Mouse (Mus musculus) layer of hippocampus, postnatal 25 days (tissue): ENCODE results near the gene Fam117b. TPM values are rescaled to one million over a fixed set of nuclear protein-coding genes. Genes with fewer than 3 reads are reported as not detected.

Experiments
- DNase-seq, 2 experiments: peaks; one replicate each; pipeline ENCODE4 v3.0.0; 2022; ENCODE audit warnings: mixed read lengths in 2 of 2, low spot score in 1 of 2; ENCODE audit errors: extremely low spot score in 1 of 2
- total RNA-seq, 2 experiments: library from RNA; stranded (reverse); gene quantifications; 2 replicates each; pipeline ENCODE4 v1.2.3; 2021

Fam117b gene
- total RNA-seq, 2 experiments from 2014 or later = 50.5 to 53.0 TPM

- no peak for DNase-seq
These were observed 53.5 kb downstream of the Fam117b start for GRCm38 (mm10) chr1:59966171-59966785.

DNA sequence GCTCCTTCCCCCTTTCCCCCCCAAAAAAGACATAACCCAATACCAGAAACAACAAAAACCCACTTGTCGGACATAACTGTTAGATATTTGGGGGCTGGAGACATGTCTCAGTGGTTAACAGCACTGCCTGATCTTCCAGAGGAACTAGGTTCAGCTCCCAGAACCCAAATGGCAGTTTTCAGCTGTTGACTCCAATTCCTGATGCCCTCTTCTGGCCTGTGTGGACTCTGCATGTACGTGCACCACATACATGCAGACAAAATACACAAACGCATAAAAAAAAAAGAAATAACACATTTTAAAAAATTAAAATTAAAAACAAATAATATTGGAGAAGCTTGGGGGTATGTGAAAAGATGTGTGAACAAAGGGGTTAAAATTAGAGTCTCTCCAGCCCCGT lies 54.5 kb downstream of the Fam117b start:
- DNase-seq = no peak

- no peak for DNase-seq
These were observed 73.8 kb downstream of the Fam117b start for GRCm38 (mm10) chr1:59986626-59987025.

DNA sequence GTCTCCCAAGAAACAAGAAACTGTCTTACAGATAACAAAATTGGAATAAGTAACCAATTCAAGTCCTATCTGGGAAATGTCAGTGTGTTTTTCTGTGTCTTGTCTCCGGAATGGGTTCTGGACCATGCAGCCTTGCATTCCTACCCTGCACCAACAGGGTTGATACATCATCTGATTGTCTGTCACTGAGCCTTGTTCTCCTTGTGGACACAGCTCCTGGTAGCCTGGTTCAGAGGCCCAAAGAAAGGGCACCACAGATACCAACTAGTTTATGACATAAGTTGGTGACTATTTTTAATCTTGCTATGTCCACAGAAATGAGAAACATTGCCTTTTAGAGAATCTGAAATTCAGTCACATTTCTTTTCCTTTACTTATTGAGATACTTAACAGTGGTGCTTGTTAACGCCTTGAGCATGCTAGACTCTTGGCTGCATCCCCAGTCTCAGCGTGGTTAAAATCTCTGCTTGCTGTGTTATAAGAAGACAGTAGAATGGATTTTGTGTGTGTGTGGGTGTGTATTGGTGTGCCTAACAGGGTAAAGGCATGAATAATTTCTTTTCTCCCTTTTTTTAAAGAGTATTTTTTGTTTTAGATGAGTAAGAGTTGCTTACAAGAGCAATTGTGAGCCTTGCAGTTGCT lies 74.7 kb downstream of the Fam117b start:
- DNase-seq = no peak

GRCm38 (mm10) chr1:59995646-59996045 lies 82.8 kb downstream of the Fam117b start:
- DNase-seq = no peak

- no peak for DNase-seq
These were observed 84.5 kb downstream of the Fam117b start for GRCm38 (mm10) chr1:59997352-59997751.

GRCm38 (mm10) chr1:60000319-60000718 lies 87.5 kb downstream of the Fam117b start:
- DNase-seq = no peak

GRCm38 (mm10) chr1:60007337-60007736 lies 94.5 kb downstream of the Fam117b start:
- DNase-seq = no peak

DNA sequence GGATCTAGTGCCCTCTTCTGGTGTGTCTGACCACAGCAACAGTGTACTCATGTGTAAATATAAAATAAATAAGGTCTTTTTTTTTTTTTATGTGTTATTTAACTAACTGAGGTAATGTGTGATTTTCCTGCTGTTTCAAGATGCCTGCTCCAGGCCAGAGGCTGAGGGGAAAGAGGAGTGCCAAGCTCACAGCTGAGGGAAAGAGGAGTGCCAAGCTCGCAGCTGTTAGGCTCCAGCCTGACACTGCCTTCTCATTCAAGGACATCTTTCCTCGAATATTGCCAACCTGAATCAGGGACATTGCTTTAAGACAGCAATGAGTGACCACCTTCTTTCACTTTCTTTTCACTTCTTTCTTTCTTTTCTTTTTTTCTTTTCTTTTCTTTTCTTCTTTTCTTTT lies 95.9 kb downstream of the Fam117b start:
- DNase-seq = no peak

- DNase-seq = no peak
These were observed 101.0 kb downstream of the Fam117b start for GRCm38 (mm10) chr1:60013779-60014178.

DNA sequence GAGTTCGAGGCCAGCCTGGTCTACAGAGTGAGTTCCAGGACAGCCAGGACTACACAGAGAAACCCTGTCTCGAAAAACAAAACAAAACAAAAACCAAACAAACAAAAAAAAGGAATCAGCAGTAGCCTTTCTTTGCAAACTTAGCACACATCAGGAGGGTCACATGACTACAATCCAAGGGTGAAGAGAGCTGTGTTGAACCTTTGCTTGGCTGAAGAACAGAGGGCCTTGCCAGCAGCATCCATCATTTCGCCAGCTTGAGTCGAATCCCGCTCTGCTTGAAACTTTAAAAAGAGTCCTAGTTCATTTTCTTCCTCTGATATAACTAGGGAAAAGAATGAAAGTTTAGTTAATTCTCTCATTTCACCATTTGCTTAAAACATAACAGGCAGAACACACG lies 102.7 kb downstream of the Fam117b start:
- no peak for DNase-seq

GRCm38 (mm10) chr1:60016136-60016611 lies 103.4 kb downstream of the Fam117b start:
- DNase-seq = no peak

DNA sequence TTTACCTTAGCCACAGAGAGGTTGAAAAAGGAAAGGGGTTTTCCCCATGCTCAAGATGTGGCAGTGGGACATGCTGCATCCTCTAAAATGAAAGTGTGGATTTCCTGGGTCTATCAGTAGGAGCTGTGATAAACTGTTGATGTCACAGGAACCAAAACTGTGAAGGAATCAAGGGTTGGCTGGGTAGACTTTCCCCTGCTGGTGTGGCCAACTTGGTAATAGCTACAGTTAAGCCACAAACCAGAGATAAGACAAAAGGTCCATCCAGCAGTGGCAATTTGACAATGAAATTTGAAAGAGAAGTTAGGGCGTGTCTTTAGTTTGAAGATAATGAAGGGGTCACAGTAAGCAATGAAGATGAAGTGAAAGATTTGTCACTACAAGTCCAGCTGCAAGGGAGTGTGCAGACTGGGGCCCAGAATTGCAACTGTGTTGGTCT lies 104.2 kb downstream of the Fam117b start:
- no peak for DNase-seq

Other genes starting within 250 kb of the Fam117b start
- gene Sumo1, start 242.2 kb upstream of the Fam117b start, total RNA-seq = 100 to 1,000 TPM; 113 to 114 TPM
- 10 to 100 TPM; 58.7 to 60.7 TPM for gene Nop58, start 228.0 kb upstream of the Fam117b start, total RNA-seq
- 10 to 100 TPM; 83.2 to 97.1 TPM for gene Bmpr2, start 149.6 kb upstream of the Fam117b start, total RNA-seq
- gene Ica1l, start 130.2 kb downstream of the Fam117b start, total RNA-seq = 10 to 100 TPM; 35.1 to 36.6 TPM
- 10 to 100 TPM; 25.6 to 27.9 TPM for gene Carf, start 185.2 kb downstream of the Fam117b start, total RNA-seq
- gene Wdr12, start 185.6 kb downstream of the Fam117b start, total RNA-seq = 10 to 100 TPM; 29.4 to 36.1 TPM